Mouse (Mus musculus) neural tube, embryonic 11.5 days (tissue): ENCODE results near the gene Exoc3l. TPM values are rescaled to one million over a fixed set of nuclear protein-coding genes. Genes with fewer than 3 reads are reported as not detected.
A peak's percentile ranks its signal among the peaks of the same experiment; 100 is the strongest.

Source experiments
- ATAC-seq: fragments of 200-750 bp; cut with Nextera tagmentation; 2 replicates; pipeline ENCODE4 v1.8.0; 2017; ENCODE audit warnings: moderate number of reproducible peaks, mild to moderate bottlenecking, moderate TSS enrichment, moderate library complexity; ENCODE audit not compliant: insufficient read depth, low FRiP score, low TSS enrichment
- DNase-seq: peaks from one replicate; pipeline ENCODE4 v3.0.0-alpha.2; 2015; ENCODE audit warnings: low spot score
- H3K27ac ChIP-seq: fragments of 300-500 bp; sonication (generic); 2 replicates; pipeline ENCODE4 v1.5.1; 2014; ENCODE audit warnings: low read depth, mild to moderate bottlenecking, low read length
- H3K27me3 ChIP-seq: fragments of 300-500 bp; sonication (generic); 2 replicates; pipeline ENCODE4 v1.6.1; 2014; ENCODE audit warnings: mild to moderate bottlenecking, low read length, mixed read lengths; ENCODE audit not compliant: control insufficient read depth, insufficient read depth
- H3K36me3 ChIP-seq: fragments of 300-500 bp; sonication (generic); 2 replicates; pipeline ENCODE4 v1.6.1; 2014; ENCODE audit warnings: mild to moderate bottlenecking, low read length, moderate library complexity, mixed read lengths; ENCODE audit not compliant: control insufficient read depth, insufficient read depth
- H3K4me1 ChIP-seq: fragments of 300-500 bp; sonication (generic); 2 replicates; pipeline ENCODE4 v1.6.1; 2014; ENCODE audit warnings: low read length, mixed read lengths; ENCODE audit not compliant: control insufficient read depth, insufficient read depth
- H3K4me2 ChIP-seq: fragments of 300-500 bp; sonication (generic); 2 replicates; pipeline ENCODE4 v1.6.1; 2014; ENCODE audit warnings: low read depth, mild to moderate bottlenecking, moderate library complexity
- H3K4me3 ChIP-seq: fragments of 300-500 bp; sonication (generic); 2 replicates; pipeline ENCODE4 v1.5.1; 2014; ENCODE audit warnings: low read depth, low read length
- H3K9ac ChIP-seq: fragments of 300-500 bp; sonication (generic); 2 replicates; pipeline ENCODE4 v1.6.1; 2014; ENCODE audit warnings: mild to moderate bottlenecking, low read length
- H3K9me3 ChIP-seq: fragments of 300-500 bp; sonication (generic); 2 replicates; pipeline ENCODE4 v1.6.1; 2016; ENCODE audit warnings: low read length; ENCODE audit not compliant: control insufficient read depth
- WGBS: fragments of 180-500 bp; shearing (Covaris S2); extraction: QIAGEN DNeasy Blood & Tissue Kit; methylation state at CpG from one replicate; pipeline ENCODE4 v1.1.7; 2014; 5-methylcytosine and 5-hydroxymethylcytosine counted together
- polyA plus RNA-seq: library from polyadenylated mRNA; unstranded; fragments of >200 nt; fragmentation: Nextera tagmentation; extraction: Ambion mirVana; gene quantifications from 2 replicates; pipeline ENCODE4 v1.2.1, GENCODE M21; 2014

The Exoc3l gene
- polyA plus RNA-seq, 1 experiment from 2014 or later, result 12.1 TPM

DNA sequence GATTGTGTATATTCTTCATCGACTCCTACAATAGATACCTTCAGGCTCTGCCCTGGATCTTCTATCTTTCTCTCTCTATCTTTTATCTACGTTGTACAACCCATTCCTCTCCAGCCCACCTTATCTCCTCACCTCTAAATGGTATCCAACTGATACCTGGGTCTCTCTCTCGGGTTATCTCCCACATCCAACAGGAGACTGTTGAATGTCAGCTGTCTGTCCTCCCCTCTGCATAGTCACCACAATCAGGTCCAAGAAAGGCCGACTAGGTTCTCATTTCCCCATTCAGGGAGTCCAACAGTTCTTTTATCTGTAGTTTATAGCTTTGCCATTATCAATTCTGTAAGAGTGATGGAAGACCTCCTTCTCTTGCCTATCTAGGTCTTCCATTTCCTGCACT is 13.7 kb downstream of the Exoc3l start:
- 0 out of 2 replicates have a peak, but pooled peaks cover 4% of the 10 kb centered on the region for H3K36me3 ChIP-seq
- ATAC-seq (no peak), DNase-seq (no peak)
- no peak overlapping the region for H3K27ac ChIP-seq
- WGBS, result 85% methylated on average over 4 of the region's 4 CpGs
- no peak overlapping the region for H3K9ac ChIP-seq
- H3K4me3 ChIP-seq, result no peak overlapping the region
- H3K4me2 ChIP-seq, result no peak overlapping the region
- peaks cover 35% of the 10 kb centered on the region for H3K27me3 ChIP-seq
- H3K4me1 ChIP-seq, result no peaks in the 10 kb centered on the region
- H3K9me3 ChIP-seq, result no peaks in the 10 kb centered on the region

DNA sequence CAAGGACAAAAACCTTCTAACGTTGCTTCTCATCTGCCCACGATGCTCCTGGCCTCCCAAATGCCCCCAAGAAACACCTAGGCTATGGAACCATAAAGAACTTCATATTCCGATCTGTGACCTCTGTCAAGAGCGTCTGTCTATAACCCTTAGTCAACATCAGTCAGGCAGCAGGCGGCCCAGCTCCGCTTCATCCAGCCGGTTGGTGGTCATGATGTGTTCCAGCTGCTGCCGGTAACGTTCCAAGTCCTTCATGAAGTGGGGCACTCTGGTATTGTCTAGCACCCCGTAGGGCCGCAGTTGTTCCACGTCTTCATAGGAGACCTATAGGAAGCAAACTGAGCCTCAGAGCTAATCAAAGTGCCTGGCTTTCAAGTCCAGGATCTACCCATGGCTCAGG is 14.1 kb downstream of the Exoc3l start:
- H3K9me3 ChIP-seq, result no peaks in the 10 kb centered on the region
- no peak overlapping the region for H3K9ac ChIP-seq
- no peak overlapping the region for H3K4me2 ChIP-seq
- H3K36me3 ChIP-seq, result 0 out of 2 replicates have a peak, but pooled peaks cover 4% of the 10 kb centered on the region
- H3K27me3 ChIP-seq, result peaks cover 40% of the 10 kb centered on the region
- no peak overlapping the region for H3K27ac ChIP-seq
- WGBS, result 82% methylated on average over 12 of the region's 12 CpGs
- DNase-seq (no peak), ATAC-seq (no peak)
- H3K4me1 ChIP-seq, result no peaks in the 10 kb centered on the region
- no peak overlapping the region for H3K4me3 ChIP-seq

DNA sequence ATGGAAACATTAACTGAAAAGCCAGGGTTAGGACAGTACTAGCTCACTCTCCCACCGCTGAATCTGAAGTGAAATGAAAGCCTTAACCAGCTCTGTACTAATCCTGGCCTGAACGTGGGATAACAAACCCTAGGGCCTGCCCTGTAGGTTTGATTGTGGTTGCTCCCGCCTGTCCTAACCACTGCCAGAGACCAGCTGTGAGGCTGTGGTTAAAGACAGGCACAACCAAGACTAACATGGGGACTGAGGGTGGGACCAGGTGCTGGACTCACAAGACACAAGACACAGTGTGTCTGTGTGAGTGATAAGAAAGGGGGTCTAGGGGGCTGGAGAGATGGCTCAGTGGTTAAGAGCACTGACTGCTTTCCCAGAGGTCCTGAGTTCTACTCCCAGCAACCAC is 15.3 kb downstream of the Exoc3l start:
- Histone ChIP-seq H3K4me3 (no peak overlapping the region), H3K9ac (no peak overlapping the region), H3K27me3 (peaks cover 52% of the 10 kb centered on the region), H3K4me2 (no peak overlapping the region), H3K27ac (no peak overlapping the region), H3K36me3 (0 out of 2 replicates have a peak, but pooled peaks cover 4% of the 10 kb centered on the region), H3K9me3 (no peaks in the 10 kb centered on the region), H3K4me1 (0 out of 2 replicates have a peak, but pooled peaks cover 2% of the 10 kb centered on the region)
- ATAC-seq, result no peak
- WGBS, result 65% methylated on average over 3 of the region's 3 CpGs
- no peak for DNase-seq

DNA sequence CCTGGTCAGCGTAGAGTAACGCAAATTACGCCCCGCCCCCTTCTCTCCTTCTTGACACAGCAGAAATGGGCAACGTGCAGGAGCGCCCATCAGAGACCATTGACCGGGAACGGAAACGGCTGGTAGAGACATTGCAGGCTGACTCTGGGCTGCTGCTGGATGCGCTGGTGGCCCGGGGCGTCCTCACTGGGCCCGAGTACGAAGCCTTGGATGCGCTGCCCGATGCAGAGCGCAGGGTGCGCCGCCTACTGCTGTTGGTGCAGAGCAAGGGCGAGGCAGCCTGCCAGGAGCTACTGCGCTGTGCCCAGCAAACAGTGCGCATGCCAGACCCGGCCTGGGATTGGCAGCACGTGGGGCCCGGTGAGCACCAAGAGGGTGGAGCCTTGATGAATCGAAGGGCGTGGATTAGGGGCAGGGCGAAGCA is 17.0 kb downstream of the Exoc3l start:
- 3% methylated on average over 27 of the region's 28 CpGs for WGBS
- Histone ChIP-seq H3K36me3 (0 out of 2 replicates have a peak, but pooled peaks cover 4% of the 10 kb centered on the region), H3K4me2 (no peak overlapping the region), H3K9me3 (no peaks in the 10 kb centered on the region), H3K27me3 (peaks cover 68% of the 10 kb centered on the region), H3K9ac (no peak overlapping the region), H3K4me3 (0 out of 2 replicates have a peak overlapping the region, but pooled peaks have one; percentile 7), H3K27ac (no peak overlapping the region), H3K4me1 (0 out of 2 replicates have a peak, but pooled peaks cover 2% of the 10 kb centered on the region)
- peak; percentile 33 for DNase-seq
- ATAC-seq, result 0 out of 2 replicates have a peak, but pooled peaks have one; percentile 2

DNA sequence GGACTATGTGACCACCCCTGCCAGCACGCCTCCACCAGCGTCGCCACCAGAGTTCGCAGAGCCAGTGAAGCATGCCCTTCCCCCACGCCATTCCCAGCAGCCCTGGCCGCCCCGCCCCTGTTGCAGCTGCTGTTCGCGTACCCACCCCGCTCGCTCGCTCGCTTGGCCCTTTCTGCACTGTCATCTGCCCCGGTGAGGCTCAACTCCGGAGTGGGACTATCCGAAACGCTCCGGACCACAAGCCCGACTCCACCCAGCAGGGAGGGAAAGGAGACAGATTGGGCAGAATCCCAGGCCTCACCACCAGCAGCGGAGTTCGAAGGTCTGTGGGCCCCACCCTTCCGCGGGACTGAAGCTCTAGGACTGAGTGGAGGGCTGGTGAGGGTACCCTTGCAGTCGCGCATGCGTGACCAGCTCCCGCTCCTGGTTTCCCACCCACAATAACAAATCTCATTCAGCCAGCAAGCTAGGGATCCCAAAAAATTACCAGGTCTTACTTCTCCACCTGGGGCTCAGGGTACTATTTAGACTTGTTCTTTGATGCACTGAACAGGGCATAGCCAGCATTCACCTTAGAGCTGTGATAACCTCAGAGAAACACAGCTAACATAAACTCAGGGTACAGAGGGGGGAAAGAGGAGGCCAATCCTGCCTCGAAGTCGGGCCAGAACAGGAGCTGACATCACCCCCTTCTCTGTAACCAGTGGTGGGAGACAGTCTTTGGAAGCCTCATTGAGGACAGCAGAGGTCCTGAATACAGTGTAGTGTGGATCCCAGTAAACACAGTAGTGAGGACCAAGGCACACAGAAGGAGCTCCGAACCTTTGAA is 19.4 kb downstream of the Exoc3l start:
- Histone ChIP-seq H3K4me1 (0 out of 2 replicates have a peak, but pooled peaks cover 2% of the 10 kb centered on the region), H3K36me3 (no peaks in the 10 kb centered on the region), H3K4me2 (peak overlapping the region; percentile 63), H3K9me3 (no peaks in the 10 kb centered on the region), H3K27me3 (peaks cover 90% of the 10 kb centered on the region), H3K9ac (peak overlapping the region; percentile 53), H3K27ac (no peak overlapping the region), H3K4me3 (peak overlapping the region; percentile 36)
- DNase-seq (peak; percentile 72), ATAC-seq (peak; percentile 60)
- WGBS, result 3% methylated on average over 30 of the region's 30 CpGs

DNA sequence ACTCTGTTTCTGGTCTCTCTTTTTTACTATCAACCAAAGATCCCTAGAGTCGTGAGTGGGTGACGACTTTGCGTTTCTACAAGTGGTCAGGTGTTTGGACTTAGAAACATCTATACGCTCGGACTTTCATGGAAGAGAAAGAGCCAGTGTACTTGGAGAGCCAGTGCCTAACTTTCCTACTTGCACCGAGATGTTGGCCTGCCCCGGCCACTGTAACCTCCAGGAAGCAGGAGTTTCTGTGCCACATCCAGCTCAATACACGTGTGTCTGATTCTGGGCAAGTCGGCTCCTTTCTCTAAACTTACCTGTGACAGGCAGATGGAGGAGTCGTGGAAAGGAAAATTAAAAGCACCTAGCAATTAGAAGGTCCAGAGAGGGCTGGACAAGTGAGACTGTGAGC is 20.1 kb downstream of the Exoc3l start, which contains the start of gene Nol3:
Nol3 (plus strand) TSS at position 301 of the 400 bp plus-strand sequence.
- Histone ChIP-seq H3K9ac (peak within 1 kb of the TSS; percentile 53), H3K4me3 (peak within 1 kb of the TSS; percentile 36), H3K27me3 (peaks cover 96% of the 10 kb centered on the region), H3K4me1 (0 out of 2 replicates have a peak, but pooled peaks cover 2% of the 10 kb centered on the region), H3K4me2 (peak within 1 kb of the TSS; percentile 63), H3K27ac (no peak within 1 kb of the TSS), H3K9me3 (no peaks in the 10 kb centered on the region), H3K36me3 (no peaks in the 10 kb centered on the region)
- ATAC-seq (no peak), DNase-seq (no peak)
- 6% methylated on average over 10 of the region's 10 CpGs for WGBS

DNA sequence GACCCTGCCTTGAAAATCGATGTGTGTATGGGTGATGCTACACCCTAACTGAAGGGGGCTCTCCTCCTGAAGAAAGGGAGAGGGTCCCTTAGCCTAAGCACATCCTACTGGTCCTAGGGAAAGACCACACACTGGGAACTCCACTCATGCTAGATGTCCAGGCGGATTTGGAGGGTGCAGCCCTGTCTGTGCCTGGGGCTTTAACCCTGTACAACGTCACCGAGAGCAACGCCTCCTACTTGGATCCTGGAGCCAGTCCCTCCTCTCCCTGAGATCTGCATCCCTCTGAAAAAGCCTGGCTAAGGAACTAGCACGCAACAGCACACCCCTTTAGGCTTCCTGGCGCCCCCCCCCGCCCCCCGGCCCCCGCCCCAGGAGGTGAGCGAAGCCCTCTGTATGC is 20.5 kb downstream of the Exoc3l start:
- no peak for DNase-seq
- 6% methylated on average over 11 of the region's 11 CpGs for WGBS
- Histone ChIP-seq H3K27me3 (peaks cover 98% of the 10 kb centered on the region), H3K27ac (no peak overlapping the region), H3K4me3 (no peak overlapping the region), H3K9me3 (no peaks in the 10 kb centered on the region), H3K36me3 (no peaks in the 10 kb centered on the region), H3K9ac (no peak overlapping the region), H3K4me1 (0 out of 2 replicates have a peak, but pooled peaks cover 2% of the 10 kb centered on the region), H3K4me2 (peak overlapping the region; percentile 3; the same call in 1 of the 2 replicates)
- no peak for ATAC-seq

DNA sequence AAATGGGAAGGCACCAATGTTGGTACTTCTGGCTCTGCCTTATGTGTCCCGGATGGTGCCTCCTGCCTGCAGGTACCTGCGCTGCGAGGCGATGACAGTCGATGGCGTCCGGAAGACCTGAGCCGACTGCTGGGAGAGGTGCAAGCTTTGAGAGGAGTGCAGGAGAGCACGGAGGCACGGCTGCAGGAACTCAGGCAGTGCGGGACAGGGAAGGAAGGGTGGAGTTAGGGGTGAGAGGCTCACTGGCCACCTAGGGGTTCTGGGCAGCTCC is 25.1 kb downstream of the Exoc3l start:
- Histone ChIP-seq H3K4me1 (peaks cover 10% of the 10 kb centered on the region; the same call in 1 of the 2 replicates), H3K9me3 (no peaks in the 10 kb centered on the region; the same call in 1 of the 2 replicates), H3K27me3 (peaks cover 99% of the 10 kb centered on the region), H3K4me2 (no peak overlapping the region), H3K9ac (no peak overlapping the region), H3K4me3 (no peak overlapping the region), H3K36me3 (no peaks in the 10 kb centered on the region), H3K27ac (no peak overlapping the region)
- 3% methylated on average over 11 of the region's 11 CpGs for WGBS
- ATAC-seq (no peak), DNase-seq (no peak)
